Mouse (Mus musculus) megakaryocyte-erythroid progenitor cell, adult 5-6 weeks (primary cell): ENCODE measurements around the gene Anapc2. TPM values are rescaled to one million over a fixed set of nuclear protein-coding genes. Genes with fewer than 3 reads are reported as not detected.

ENCODE experiments used
- ATAC-seq: replicated peaks from 2 replicates; pipeline ENCODE4 v1.8.0; 2016; ENCODE audit warnings: mild to moderate bottlenecking, inconsistent platforms; ENCODE audit not compliant: severe bottlenecking, poor library complexity, low FRiP score, low TSS enrichment
- total RNA-seq, 2 experiments: library from RNA; stranded (forward) in 1 of 2; stranded (reverse) in 1 of 2; fragments of 200-1000, 215-1000 nt in 1 of 2; fragments of >200 nt in 1 of 2; fragmentation: Nextera tagmentation in 1 of 2; gene quantifications; 2 replicates each; pipeline ENCODE4 v1.2.3; 2014 to 2017

Gene Anapc2
- total RNA-seq (2014; fragmentation: Nextera tagmentation), result 52.0 and 56.6 TPM in 2 replicates
- total RNA-seq (2017), result 31.3 and 39.0 TPM in 2 replicates

- peak; percentile 87 for ATAC-seq
Observed at GRCm38 (mm10) chr2:25271827-25272511, at the start of gene Anapc2, which contains the start of gene Ssna1. Anapc2 (plus strand) TSS chr2:25272478. Ssna1 (minus strand) TSS chr2:25272438.

GRCm38 (mm10) chr2:25223681-25224491, 48.4 kb upstream of the Anapc2 start:
- peak; percentile 60 for ATAC-seq

GRCm38 (mm10) chr2:25224492-25224765, 47.8 kb upstream of the Anapc2 start, which contains the start of gene Tubb4b:
Tubb4b (minus strand) TSS chr2:25224702.
- ATAC-seq, result no peak

GRCm38 (mm10) chr2:25224766-25225752, 47.2 kb upstream of the Anapc2 start:
- ATAC-seq, result peak; percentile 75

- no peak for ATAC-seq
Observed at GRCm38 (mm10) chr2:25225811-25226379, 46.4 kb upstream of the Anapc2 start.

GRCm38 (mm10) chr2:25226864-25227263, 45.4 kb upstream of the Anapc2 start:
- ATAC-seq, result no peak

- ATAC-seq, result no peak
Observed at GRCm38 (mm10) chr2:25227406-25227805, 44.9 kb upstream of the Anapc2 start.

GRCm38 (mm10) chr2:25228431-25228889, 43.8 kb upstream of the Anapc2 start:
- peak; percentile 54 for ATAC-seq

GRCm38 (mm10) chr2:25228995-25229530, 43.2 kb upstream of the Anapc2 start:
- no peak for ATAC-seq

- no peak for ATAC-seq
Observed at GRCm38 (mm10) chr2:25229582-25229981, 42.7 kb upstream of the Anapc2 start.

GRCm38 (mm10) chr2:25230581-25230980, 41.7 kb upstream of the Anapc2 start:
- no peak for ATAC-seq

- ATAC-seq, result no peak
Observed at GRCm38 (mm10) chr2:25231038-25231437, 41.2 kb upstream of the Anapc2 start.

GRCm38 (mm10) chr2:25233421-25233820, 38.9 kb upstream of the Anapc2 start:
- ATAC-seq, result no peak

GRCm38 (mm10) chr2:25234050-25234449, 38.2 kb upstream of the Anapc2 start, which contains the start of gene Slc34a3:
Slc34a3 (minus strand) TSS chr2:25234364.
- ATAC-seq, result no peak

GRCm38 (mm10) chr2:25234551-25235220, 37.6 kb upstream of the Anapc2 start:
- no peak for ATAC-seq

- ATAC-seq, result no peak
Observed at GRCm38 (mm10) chr2:25236614-25237013, 35.7 kb upstream of the Anapc2 start, which contains the start of gene Rnf224. Rnf224 (minus strand) TSS chr2:25236787.

GRCm38 (mm10) chr2:25237522-25237921, 34.8 kb upstream of the Anapc2 start:
- ATAC-seq, result no peak

GRCm38 (mm10) chr2:25238106-25238505, 34.2 kb upstream of the Anapc2 start:
- ATAC-seq, result no peak
